Mouse (Mus musculus): ENCODE results near the gene Tra2a.
A peak's percentile ranks its signal among the peaks of the same experiment; 100 is the strongest.

DNA sequence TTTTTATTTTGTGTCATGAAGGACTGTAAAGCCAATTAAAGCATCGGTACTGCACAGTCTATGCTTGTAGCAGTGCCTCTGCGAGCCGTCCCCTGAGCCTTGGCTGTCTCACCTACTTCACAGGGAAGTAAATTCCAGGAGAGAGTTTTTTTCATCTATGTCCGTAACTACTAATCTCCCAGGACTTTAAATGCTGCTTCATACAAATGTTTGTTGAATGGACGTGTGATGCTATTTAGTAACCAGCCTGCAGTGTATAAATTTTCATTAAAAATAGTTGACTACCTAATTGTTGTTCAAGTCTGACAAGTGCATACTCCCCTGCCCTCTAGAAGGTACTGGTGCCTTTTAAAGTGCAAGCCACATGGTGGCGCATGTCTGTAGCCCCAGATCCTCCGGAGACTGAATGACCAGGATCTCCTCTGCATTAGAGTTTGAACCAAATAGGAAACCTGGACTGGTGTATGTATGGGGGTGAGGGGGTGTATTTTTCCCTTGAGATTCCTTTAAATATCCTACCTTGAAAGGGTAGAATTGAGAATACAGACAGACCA, 35.6 kb downstream of the Tra2a start:
- TF ChIP-seq CTCF (conservative IDR thresholded peaks at IDR 0.05; ENCODE audit: low read length) (peak; percentile 60), NANOG (IDR thresholded peaks at IDR 0.05; ENCODE audit: borderline replicate concordance, low read length) (no peak), POU5F1 (IDR thresholded peaks at IDR 0.05; ENCODE audit: borderline replicate concordance, low read length) (no peak)
